In the genomic region with DNA sequence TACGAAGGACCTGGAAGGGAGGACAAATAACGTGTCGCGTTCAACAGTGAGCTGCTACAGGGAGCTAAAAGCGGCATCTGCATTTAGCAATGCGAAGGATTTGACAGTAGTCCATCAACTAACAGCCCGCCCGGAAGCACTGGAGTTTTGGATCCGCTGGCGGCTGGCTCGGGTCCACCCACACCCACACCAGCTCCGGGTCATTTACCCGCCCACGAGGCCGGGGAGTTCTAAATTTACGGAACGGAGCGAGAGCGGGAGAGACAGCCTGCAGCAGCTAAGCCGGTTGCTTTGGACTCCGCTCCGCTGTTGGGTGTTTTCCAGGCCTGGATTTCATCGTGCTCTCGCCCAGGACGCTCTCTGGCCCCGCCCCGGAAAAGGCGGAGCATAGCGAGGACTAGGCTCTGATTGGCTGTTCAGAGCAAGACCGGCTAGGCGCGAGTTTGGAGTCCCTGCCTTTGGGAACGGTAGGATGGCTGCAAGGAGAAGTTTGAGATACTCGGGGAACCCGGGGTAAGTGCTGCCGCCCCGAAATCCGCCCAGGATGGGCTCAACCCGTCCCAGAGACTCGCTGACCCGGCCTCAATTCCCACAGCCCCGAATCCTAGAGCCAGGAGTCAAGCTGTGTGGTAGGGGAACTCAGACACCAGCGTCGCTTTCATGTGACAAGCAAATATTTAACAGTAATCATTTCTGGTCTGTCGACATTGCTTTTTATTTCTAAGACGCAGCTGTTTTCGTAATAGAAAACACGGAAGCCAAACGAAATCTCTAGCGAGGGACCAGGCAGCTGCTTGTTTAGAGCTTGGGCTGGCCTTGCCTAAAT, we compare ENCODE assay signal across 8 mouse cellular contexts. TPM values are rescaled to one million over a fixed set of nuclear protein-coding genes. Genes with fewer than 3 reads are reported as not detected.
DNase-seq lines count a peak whose midpoint lies in the region; ATAC-seq lines count a peak whose summit lies in the region.

A gene (plus strand): TSS at position 414 of the 826 bp plus-strand sequence.

- WGBS in heart, embryonic 14.5 days = under 1% methylated on average over 50 of the region's 50 CpGs
- under 1% methylated on average over 50 of the region's 50 CpGs for WGBS in liver, embryonic 13.5 days (ENCODE audit: insufficient replicate concordance)
- under 1% methylated on average over 50 of the region's 50 CpGs for WGBS in stomach, embryonic 16.5 days

- no peaks in the 10 kb centered on the region for H3K27me3 ChIP-seq in heart, embryonic 14.5 days (ENCODE audit: control insufficient read depth, insufficient read depth, low read length)
- no peaks in the 10 kb centered on the region for H3K27me3 ChIP-seq in liver, embryonic 13.5 days
- H3K27me3 ChIP-seq in stomach, embryonic 16.5 days (ENCODE audit: control insufficient read depth, insufficient read depth, low read length) = no peaks in the 10 kb centered on the region

- peak; percentile 100 for DNase-seq in c-Kit-negative CD71-positive TER-119-positive erythroid progenitor cells, embryonic 14.5 days (ENCODE audit: low read depth, low spot score)
- DNase-seq in fibroblast of lung, adult 2 months (ENCODE audit: low read depth) = peak; percentile 99
- peak; percentile 100 for DNase-seq in kidney, postnatal 14 days
- peak; percentile 100 for DNase-seq in liver, embryonic 13.5 days
- peak; percentile 99 for DNase-seq in neural tube, embryonic 10.5 days (ENCODE audit: extremely low spot score, low spot score)

- H3K9ac ChIP-seq in heart, embryonic 14.5 days (ENCODE audit: low read length) = peak within 1 kb of the TSS; percentile 72
- H3K9ac ChIP-seq in liver, embryonic 13.5 days = peak within 1 kb of the TSS; percentile 82
- H3K9ac ChIP-seq in stomach, embryonic 16.5 days (ENCODE audit: low read length) = peak within 1 kb of the TSS; percentile 79

- no peaks in the 10 kb centered on the region for H3K9me3 ChIP-seq in heart, embryonic 14.5 days (ENCODE audit: control insufficient read depth, low read length)
- H3K9me3 ChIP-seq in liver, embryonic 13.5 days (replicated peaks) = no peaks in the 10 kb centered on the region
- H3K9me3 ChIP-seq in stomach, embryonic 16.5 days (replicated peaks; ENCODE audit: control insufficient read depth, low read length) = no peaks in the 10 kb centered on the region

- H3K4me1 ChIP-seq in heart, embryonic 14.5 days (ENCODE audit: control insufficient read depth in 2 of 2, insufficient read depth in 2 of 2, low read length in 2 of 2) = peaks cover 6 to 10% of the 10 kb centered on the region in 2 experiments
- H3K4me1 ChIP-seq in liver, embryonic 13.5 days (replicated peaks) = peaks cover 56% of the 10 kb centered on the region
- H3K4me1 ChIP-seq in stomach, embryonic 16.5 days (ENCODE audit: control insufficient read depth, insufficient read depth, low read length) = peaks cover 12% of the 10 kb centered on the region

- peak; percentile 94 for ATAC-seq in CD4-positive, CD25-positive, alpha-beta regulatory T cell, adult 4 months
- peak; percentile 96 for ATAC-seq in heart, embryonic 14.5 days (ENCODE audit: insufficient number of reproducible peaks, insufficient read depth, low FRiP score, low read depth)
- peak; percentile 93 for ATAC-seq in liver, embryonic 13.5 days (ENCODE audit: low read depth)
- ATAC-seq in stomach, embryonic 16.5 days (ENCODE audit: insufficient read depth, low FRiP score) = peak; percentile 97

- peak within 1 kb of the TSS; percentile 74 for H3K4me2 ChIP-seq in heart, embryonic 14.5 days (ENCODE audit: low read length)
- H3K4me2 ChIP-seq in liver, embryonic 13.5 days = peak within 1 kb of the TSS; percentile 85
- H3K4me2 ChIP-seq in stomach, embryonic 16.5 days (ENCODE audit: low read depth, low read length) = peak within 1 kb of the TSS; percentile 72

- peak within 1 kb of the TSS; percentile 79 to 87 for H3K27ac ChIP-seq in heart, embryonic 14.5 days (replicated peaks in 1 of 2; ENCODE audit: control insufficient read depth in 1 of 2, insufficient read depth in 1 of 2, low read depth in 2 of 2, low read length in 2 of 2)
- H3K27ac ChIP-seq in liver, embryonic 13.5 days = peak within 1 kb of the TSS; percentile 98
- peak within 1 kb of the TSS; percentile 88 for H3K27ac ChIP-seq in stomach, embryonic 16.5 days (ENCODE audit: low read length)

- H3K4me3 ChIP-seq in heart, embryonic 14.5 days (ENCODE audit: control insufficient read depth in 1 of 2, insufficient read depth in 1 of 2, low read depth in 1 of 2, low read length in 2 of 2) = peak within 1 kb of the TSS; percentile 54 to 91
- peak within 1 kb of the TSS; percentile 76 for H3K4me3 ChIP-seq in liver, embryonic 13.5 days (replicated peaks)
- H3K4me3 ChIP-seq in stomach, embryonic 16.5 days (replicated peaks; ENCODE audit: low read length) = peak within 1 kb of the TSS; percentile 87

- peaks cover 9% of the 10 kb centered on the region; the same call in 1 of the 2 replicates for H3K36me3 ChIP-seq in heart, embryonic 14.5 days (ENCODE audit: control insufficient read depth, insufficient read depth, low read length)
- peaks cover 20% of the 10 kb centered on the region for H3K36me3 ChIP-seq in liver, embryonic 13.5 days
- H3K36me3 ChIP-seq in stomach, embryonic 16.5 days (ENCODE audit: control insufficient read depth, insufficient read depth, low read length) = peaks cover 6% of the 10 kb centered on the region; the same call in 1 of the 2 replicates

RNA-seq across cellular contexts. Expression of the gene that starts here (rescaled TPM):
- polyA plus RNA-seq in CD4-positive, CD25-positive, alpha-beta regulatory T cell, adult 4 months (2017; shearing (Covaris generic)) = 1 to 10 TPM; 6.1 to 8.2 TPM
- 10.2 and 12.5 TPM in 2 replicates for polyA plus RNA-seq in heart, embryonic 14.5 days (2014; fragmentation: Nextera tagmentation; extraction: Ambion mirVana)
- 21.6 and 25.9 TPM in 2 replicates for polyA plus RNA-seq in liver, embryonic 13.5 days (2015; fragmentation: Nextera tagmentation; extraction: Ambion mirVana)
- 11.2 and 15.1 TPM in 2 replicates for polyA plus RNA-seq in stomach, embryonic 16.5 days (2015; fragmentation: Nextera tagmentation; extraction: Ambion mirVana)

Comparison
In these comparisons a context has a peak if more than half of its experiments do, and no peak if none do; other contexts are left out.
1. Peak in every context shown above with its lines: DNase-seq, ATAC-seq, H3K4me3 ChIP-seq and H3K27ac ChIP-seq.